Mouse (Mus musculus) kidney, postnatal 0 days (tissue): ENCODE measurements around the gene Siah1b. TPM values are rescaled to one million over a fixed set of nuclear protein-coding genes. Genes with fewer than 3 reads are reported as not detected.
A peak's percentile ranks its signal among the peaks of the same experiment; 100 is the strongest.

Source experiments
- ATAC-seq: fragments of 200-750 bp; cut with Nextera tagmentation; replicated peaks from 2 replicates; pipeline ENCODE4 v1.8.0; 2017; ENCODE audit warnings: low read depth, moderate number of reproducible peaks, moderate TSS enrichment, moderate library complexity; ENCODE audit not compliant: low FRiP score
- DNase-seq: peaks from one replicate; pipeline ENCODE4 v3.0.0-alpha.2; 2016; ENCODE audit warnings: low spot score
- H3K27ac ChIP-seq: fragments of 300-500 bp; sonication (generic); 2 replicates; pipeline ENCODE4 v1.5.1; 2014; ENCODE audit warnings: mild to moderate bottlenecking
- H3K27me3 ChIP-seq: fragments of 300-500 bp; sonication (generic); 2 replicates; pipeline ENCODE4 v1.6.1; 2014; ENCODE audit warnings: low read length, mixed read lengths; ENCODE audit not compliant: insufficient read depth
- H3K36me3 ChIP-seq: fragments of 300-500 bp; sonication (generic); 2 replicates; pipeline ENCODE4 v1.6.1; 2014; ENCODE audit warnings: low read length, mixed read lengths; ENCODE audit not compliant: insufficient read depth
- H3K4me1 ChIP-seq: fragments of 300-500 bp; sonication (generic); replicated peaks from 2 replicates; pipeline ENCODE4 v1.6.1; 2014; ENCODE audit warnings: antibody characterized with exemption, low read length, mixed read lengths; ENCODE audit not compliant: insufficient read depth
- H3K4me2 ChIP-seq: fragments of 300-500 bp; sonication (generic); 2 replicates; pipeline ENCODE4 v1.6.1; 2014; ENCODE audit warnings: mild to moderate bottlenecking, low read length, moderate library complexity, mixed read lengths
- H3K4me3 ChIP-seq: fragments of 300-500 bp; sonication (generic); replicated peaks from 2 replicates; pipeline ENCODE4 v1.5.1; 2014; ENCODE audit warnings: low read depth, low read length
- H3K9ac ChIP-seq: fragments of 300-500 bp; sonication (generic); 2 replicates; pipeline ENCODE4 v1.6.1; 2014; ENCODE audit warnings: low read depth, low read length
- H3K9me3 ChIP-seq: fragments of 300-500 bp; sonication (generic); replicated peaks from 2 replicates; pipeline ENCODE4 v1.6.1; 2016; ENCODE audit warnings: low read length, inconsistent platforms, mixed read lengths
- CTCF ChIP-seq: IDR thresholded peaks from 2 replicates; pipeline ENCODE4 v1.5.1; 2016; ENCODE audit warnings: antibody characterized with exemption, low read depth, mild to moderate bottlenecking, moderate library complexity
- WGBS: fragments of 180-500 bp; shearing (Covaris S2); extraction: QIAGEN DNeasy Blood & Tissue Kit; methylation state at CpG from one replicate; pipeline ENCODE4 v1.1.7; 2014; 5-methylcytosine and 5-hydroxymethylcytosine counted together
- polyA plus RNA-seq: library from polyadenylated mRNA; unstranded; fragments of >200 nt; fragmentation: Nextera tagmentation; extraction: Ambion mirVana; gene quantifications from 2 replicates; pipeline ENCODE4 v1.2.1, GENCODE M21; 2015

The Siah1b gene
- polyA plus RNA-seq, 1 experiment from 2014 or later = 18.8 TPM

DNA sequence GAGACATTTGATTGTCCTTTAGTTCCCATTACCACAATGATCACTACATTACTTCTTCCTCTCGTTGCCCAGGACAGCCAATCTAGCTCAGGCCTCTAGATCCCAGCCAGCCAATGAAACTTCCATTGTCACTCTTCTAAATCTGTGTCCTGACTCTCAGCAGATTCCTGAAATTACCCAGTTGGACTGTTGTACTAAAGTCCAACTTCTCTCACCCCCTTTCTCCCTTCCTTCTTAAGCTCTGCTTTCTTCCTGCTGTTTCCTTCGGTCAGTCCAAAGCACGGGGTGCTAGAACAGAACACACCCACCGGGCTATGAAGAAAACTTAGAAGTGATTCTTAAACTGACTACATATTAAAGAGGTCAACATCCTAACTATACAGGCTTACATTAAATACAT is 7.3 kb downstream of the Siah1b start:
- TF ChIP-seq CTCF = no peak
- no peaks in the 10 kb centered on the region for H3K4me1 ChIP-seq
- ATAC-seq = no peak; the same call in 1 of the 2 replicates

GRCm38 (mm10) chrX:164066185-164066584 is 10.1 kb downstream of the Siah1b start:
- Histone ChIP-seq H3K27me3 (no peaks in the 10 kb centered on the region), H3K4me1 (no peaks in the 10 kb centered on the region), H3K27ac (no peak overlapping the region), H3K4me3 (no peak overlapping the region), H3K4me2 (no peak overlapping the region), H3K9ac (no peak overlapping the region), H3K9me3 (no peaks in the 10 kb centered on the region), H3K36me3 (no peaks in the 10 kb centered on the region)
- DNase-seq (peak; percentile 81), ATAC-seq (0 out of 2 replicates have a peak, but pooled peaks have one; percentile 49)
- WGBS = 13% methylated on average over 2 of the region's 2 CpGs
- peak; percentile 84 for TF ChIP-seq CTCF

More for the DNA sequence above, 7.3 kb downstream of the Siah1b start:
- Histone ChIP-seq H3K36me3 (no peaks in the 10 kb centered on the region), H3K27me3 (no peaks in the 10 kb centered on the region), H3K4me3 (no peak overlapping the region), H3K9ac (no peak overlapping the region), H3K4me2 (no peak overlapping the region), H3K9me3 (no peaks in the 10 kb centered on the region), H3K27ac (no peak overlapping the region)
- DNase-seq = no peak
- WGBS = 77% methylated on average over 4 of the region's 4 CpGs

GRCm38 (mm10) chrX:164059070-164059469 is 17.2 kb downstream of the Siah1b start:
- ATAC-seq (no peak), DNase-seq (no peak)
- Histone ChIP-seq H3K4me1 (no peaks in the 10 kb centered on the region), H3K36me3 (no peaks in the 10 kb centered on the region), H3K27ac (no peak overlapping the region), H3K27me3 (no peaks in the 10 kb centered on the region), H3K9me3 (no peaks in the 10 kb centered on the region), H3K4me3 (no peak overlapping the region), H3K4me2 (no peak overlapping the region), H3K9ac (no peak overlapping the region)
- WGBS = 80% methylated on average over 4 of the region's 4 CpGs
- TF ChIP-seq CTCF = no peak

- Histone ChIP-seq H3K4me2 (no peak overlapping the region), H3K9ac (no peak overlapping the region), H3K4me3 (no peak overlapping the region), H3K4me1 (no peaks in the 10 kb centered on the region), H3K36me3 (no peaks in the 10 kb centered on the region), H3K9me3 (no peaks in the 10 kb centered on the region), H3K27ac (no peak overlapping the region), H3K27me3 (no peaks in the 10 kb centered on the region)
- whole genome bisulfite sequencing = 81% methylated on average over 3 of the region's 3 CpGs
- DNase-seq (no peak), ATAC-seq (no peak)
- TF ChIP-seq CTCF = no peak
Observed at GRCm38 (mm10) chrX:164058523-164058922, 17.8 kb downstream of the Siah1b start.

DNA sequence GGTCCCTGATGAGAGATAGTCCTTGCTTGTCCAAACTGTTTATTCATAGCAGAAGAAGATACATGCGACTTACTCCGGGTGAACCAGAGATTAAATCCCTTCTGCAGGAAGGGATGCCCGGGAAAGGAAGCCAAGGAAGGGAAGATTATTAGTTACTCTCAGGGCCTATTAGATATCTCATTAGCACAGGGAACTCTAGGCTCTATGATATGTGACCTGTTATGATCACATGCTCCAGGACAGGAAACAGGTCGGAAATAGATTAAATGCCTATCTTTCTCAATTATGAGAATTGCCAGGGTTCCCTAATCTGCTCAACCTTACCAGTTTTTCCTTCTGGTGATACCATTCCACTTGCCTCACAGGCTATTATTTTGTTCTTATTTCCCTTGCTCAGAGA is 20.6 kb downstream of the Siah1b start:
- Histone ChIP-seq H3K9ac (no peak overlapping the region), H3K4me2 (no peak overlapping the region), H3K27ac (no peak overlapping the region), H3K4me3 (no peak overlapping the region), H3K9me3 (no peaks in the 10 kb centered on the region), H3K4me1 (no peaks in the 10 kb centered on the region), H3K36me3 (no peaks in the 10 kb centered on the region), H3K27me3 (no peaks in the 10 kb centered on the region)
- WGBS = 85% methylated on average over 4 of the region's 4 CpGs
- no peak for DNase-seq
- no peak for ATAC-seq
- TF ChIP-seq CTCF = no peak

GRCm38 (mm10) chrX:164046736-164047135 is 29.6 kb downstream of the Siah1b start:
- ATAC-seq (no peak), DNase-seq (no peak)
- 57% methylated on average over 2 of the region's 2 CpGs for WGBS
- no peaks in the 10 kb centered on the region for H3K36me3 ChIP-seq
- no peak overlapping the region for H3K9ac ChIP-seq
- H3K27ac ChIP-seq = no peak overlapping the region
- no peaks in the 10 kb centered on the region for H3K4me1 ChIP-seq
- no peak overlapping the region for H3K4me3 ChIP-seq
- no peak overlapping the region for H3K4me2 ChIP-seq
- no peaks in the 10 kb centered on the region for H3K9me3 ChIP-seq
- TF ChIP-seq CTCF = no peak
- H3K27me3 ChIP-seq = no peaks in the 10 kb centered on the region

- Histone ChIP-seq H3K9ac (no peak overlapping the region), H3K4me3 (no peak overlapping the region), H3K4me2 (no peak overlapping the region), H3K27ac (no peak overlapping the region), H3K27me3 (no peaks in the 10 kb centered on the region), H3K9me3 (no peaks in the 10 kb centered on the region), H3K36me3 (no peaks in the 10 kb centered on the region), H3K4me1 (no peaks in the 10 kb centered on the region)
- ATAC-seq (no peak), DNase-seq (no peak)
- TF ChIP-seq CTCF = no peak
- 62% methylated on average over 13 of the region's 13 CpGs for WGBS
Observed at GRCm38 (mm10) chrX:164042069-164042468, 34.2 kb downstream of the Siah1b start.
